Mouse (Mus musculus) E14TG2a.4 (cell line): ENCODE data around the gene Gm3755.
"Not testable (repeated sequence)": the region's sequence is repeated elsewhere in the genome, so short reads cannot be mapped to it uniquely, and the experiment has no call there.

Experiments used
- H3K27me3 ChIP-seq: 2 replicates; pipeline ENCODE4 v1.6.1; 2014; ENCODE audit warnings: low read length, control low read depth; ENCODE audit not compliant: insufficient read depth
- H3K36me3 ChIP-seq: 2 replicates; pipeline ENCODE4 v1.6.1; 2014; ENCODE audit warnings: low read length, control low read depth; ENCODE audit not compliant: insufficient read depth
- H3K4me1 ChIP-seq: replicated peaks from 2 replicates; pipeline ENCODE4 v1.6.1; 2014; ENCODE audit warnings: low read depth, low read length, control low read depth
- H3K4me3 ChIP-seq: replicated peaks from 2 replicates; pipeline ENCODE4 v1.5.1; 2014; ENCODE audit warnings: mild to moderate bottlenecking, low read length
- H3K9me3 ChIP-seq: 2 replicates; pipeline ENCODE4 v1.6.1; 2014; ENCODE audit warnings: low read length, control low read depth

Gene Gm3755

GRCm38 (mm10) chr14:7450817-7451216 lies at the start of gene Gm3755:
TSS of gene Gm3755 (minus strand) at chr14:7450917.
- H3K4me3 ChIP-seq, H3K36me3 ChIP-seq, H3K9me3 ChIP-seq, H3K4me1 ChIP-seq, H3K27me3 ChIP-seq: not testable (repeated sequence)

- not testable (repeated sequence) for H3K27me3 ChIP-seq, H3K9me3 ChIP-seq, H3K36me3 ChIP-seq, H3K4me3 ChIP-seq, H3K4me1 ChIP-seq
These were observed 38.0 kb upstream of the Gm3755 start for GRCm38 (mm10) chr14:7488731-7489130.

GRCm38 (mm10) chr14:7483662-7484061 lies 32.9 kb upstream of the Gm3755 start, which contains the start of gene Gm3752:
TSS of gene Gm3752 (minus strand) at chr14:7483762.
- H3K27me3 ChIP-seq, H3K36me3 ChIP-seq, H3K9me3 ChIP-seq, H3K4me3 ChIP-seq, H3K4me1 ChIP-seq: not testable (repeated sequence)

GRCm38 (mm10) chr14:7422496-7422895 lies 28.2 kb downstream of the Gm3755 start:
- not testable (repeated sequence) for H3K4me3 ChIP-seq, H3K36me3 ChIP-seq, H3K27me3 ChIP-seq, H3K9me3 ChIP-seq, H3K4me1 ChIP-seq
